Mouse (Mus musculus): ENCODE data around the gene Ltb4r1.

DNA sequence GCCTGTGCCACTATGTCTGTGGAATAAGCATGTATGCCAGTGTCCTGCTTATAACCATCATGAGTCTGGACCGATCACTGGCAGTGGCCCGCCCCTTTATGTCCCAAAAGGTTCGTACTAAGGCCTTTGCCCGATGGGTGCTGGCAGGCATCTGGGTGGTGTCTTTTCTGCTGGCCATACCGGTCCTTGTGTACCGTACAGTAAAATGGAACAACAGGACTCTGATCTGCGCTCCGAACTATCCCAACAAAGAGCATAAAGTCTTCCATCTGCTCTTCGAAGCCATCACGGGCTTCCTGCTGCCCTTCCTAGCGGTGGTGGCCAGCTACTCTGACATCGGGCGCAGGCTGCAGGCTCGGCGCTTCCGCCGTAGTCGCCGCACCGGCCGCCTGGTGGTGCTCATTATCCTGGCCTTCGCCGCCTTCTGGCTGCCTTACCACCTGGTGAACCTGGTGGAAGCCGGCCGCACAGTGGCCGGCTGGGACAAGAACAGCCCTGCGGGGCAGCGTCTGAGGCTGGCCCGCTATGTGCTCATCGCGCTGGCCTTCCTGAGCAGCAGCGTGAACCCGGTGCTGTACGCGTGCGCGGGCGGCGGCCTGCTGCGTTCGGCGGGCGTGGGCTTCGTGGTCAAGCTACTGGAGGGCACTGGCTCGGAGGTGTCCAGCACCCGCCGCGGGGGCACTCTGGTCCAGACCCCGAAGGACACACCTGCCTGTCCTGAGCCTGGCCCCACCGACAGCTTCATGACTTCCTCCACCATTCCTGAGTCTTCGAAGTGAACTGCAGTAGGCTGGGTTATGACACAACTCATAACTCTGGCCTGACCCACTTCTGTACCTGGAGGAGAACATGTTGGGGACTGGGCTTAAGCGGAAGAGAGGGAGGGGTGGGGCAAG lies 2.0 kb downstream of the Ltb4r1 start:
- TF ChIP-seq CTCF (IDR thresholded peaks at IDR 0.05; ENCODE audit: extremely low read depth, insufficient read depth, low read length) (no peak), POLR2A (IDR thresholded peaks at IDR 0.05; ENCODE audit: extremely low read depth, insufficient read depth, low read length) (no peak)
